Mouse (Mus musculus): Measurements from ENCODE around the gene Tbc1d10b. TPM values are rescaled to one million over a fixed set of nuclear protein-coding genes. Genes with fewer than 3 reads are reported as not detected.

Tbc1d10b gene
- polyA plus RNA-seq, 1 experiment from 2014 or later: 27.0 TPM

DNA sequence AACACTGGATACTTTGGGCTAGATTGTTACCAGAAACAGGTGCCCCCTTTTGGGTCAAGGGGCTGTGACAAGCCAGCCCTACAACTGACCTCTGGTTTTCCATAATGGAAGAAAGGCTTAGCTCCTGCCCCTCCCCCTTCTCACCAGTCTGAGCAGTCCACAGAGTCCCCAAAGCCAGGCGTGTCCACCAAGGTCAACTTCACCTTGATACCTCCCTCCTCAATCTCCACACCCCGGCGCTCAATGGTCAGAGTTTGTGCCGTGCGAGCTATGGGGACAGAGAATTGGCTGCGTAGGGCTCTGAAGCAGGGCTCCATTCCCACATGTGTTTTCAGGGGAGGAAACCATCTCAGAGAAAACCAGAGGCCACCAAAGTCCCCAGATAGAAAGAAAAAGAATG is 9.2 kb upstream of the Tbc1d10b start:
- no peak overlapping the region for H3K4me2 ChIP-seq (ENCODE audit: low read length)
- H3K4me3 ChIP-seq (ENCODE audit: low read length): no peak overlapping the region
- no peak overlapping the region for H3K27ac ChIP-seq (ENCODE audit: low read depth, low read length)
- WGBS: 90% methylated on average over 6 of the region's 6 CpGs
- no peak overlapping the region for H3K9ac ChIP-seq (ENCODE audit: low read depth, low read length)
- H3K9me3 ChIP-seq (ENCODE audit: control insufficient read depth, low read length): no peaks in the 10 kb centered on the region
- no peaks in the 10 kb centered on the region for H3K27me3 ChIP-seq (replicated peaks; ENCODE audit: control insufficient read depth, insufficient read depth, low read length)
- no peak for ATAC-seq
- no peaks in the 10 kb centered on the region; the same call in none of the 2 replicates for H3K4me1 ChIP-seq (ENCODE audit: control insufficient read depth, insufficient read depth, low read depth, low read length)
- H3K36me3 ChIP-seq (ENCODE audit: control insufficient read depth, insufficient read depth, low read length): no peaks in the 10 kb centered on the region

- H3K4me3 ChIP-seq (ENCODE audit: low read length): no peak overlapping the region
- WGBS: 73% methylated on average over 5 of the region's 5 CpGs
- no peaks in the 10 kb centered on the region for H3K36me3 ChIP-seq (ENCODE audit: control insufficient read depth, insufficient read depth, low read length)
- no peaks in the 10 kb centered on the region; the same call in none of the 2 replicates for H3K4me1 ChIP-seq (ENCODE audit: control insufficient read depth, insufficient read depth, low read depth, low read length)
- no peaks in the 10 kb centered on the region for H3K27me3 ChIP-seq (replicated peaks; ENCODE audit: control insufficient read depth, insufficient read depth, low read length)
- H3K9me3 ChIP-seq (ENCODE audit: control insufficient read depth, low read length): no peaks in the 10 kb centered on the region
- no peak overlapping the region for H3K4me2 ChIP-seq (ENCODE audit: low read length)
- H3K9ac ChIP-seq (ENCODE audit: low read depth, low read length): no peak overlapping the region
- no peak for ATAC-seq
- no peak overlapping the region for H3K27ac ChIP-seq (ENCODE audit: low read depth, low read length)
These were observed 8.0 kb upstream of the Tbc1d10b start for GRCm38 (mm10) chr7:127216307-127216706.

DNA sequence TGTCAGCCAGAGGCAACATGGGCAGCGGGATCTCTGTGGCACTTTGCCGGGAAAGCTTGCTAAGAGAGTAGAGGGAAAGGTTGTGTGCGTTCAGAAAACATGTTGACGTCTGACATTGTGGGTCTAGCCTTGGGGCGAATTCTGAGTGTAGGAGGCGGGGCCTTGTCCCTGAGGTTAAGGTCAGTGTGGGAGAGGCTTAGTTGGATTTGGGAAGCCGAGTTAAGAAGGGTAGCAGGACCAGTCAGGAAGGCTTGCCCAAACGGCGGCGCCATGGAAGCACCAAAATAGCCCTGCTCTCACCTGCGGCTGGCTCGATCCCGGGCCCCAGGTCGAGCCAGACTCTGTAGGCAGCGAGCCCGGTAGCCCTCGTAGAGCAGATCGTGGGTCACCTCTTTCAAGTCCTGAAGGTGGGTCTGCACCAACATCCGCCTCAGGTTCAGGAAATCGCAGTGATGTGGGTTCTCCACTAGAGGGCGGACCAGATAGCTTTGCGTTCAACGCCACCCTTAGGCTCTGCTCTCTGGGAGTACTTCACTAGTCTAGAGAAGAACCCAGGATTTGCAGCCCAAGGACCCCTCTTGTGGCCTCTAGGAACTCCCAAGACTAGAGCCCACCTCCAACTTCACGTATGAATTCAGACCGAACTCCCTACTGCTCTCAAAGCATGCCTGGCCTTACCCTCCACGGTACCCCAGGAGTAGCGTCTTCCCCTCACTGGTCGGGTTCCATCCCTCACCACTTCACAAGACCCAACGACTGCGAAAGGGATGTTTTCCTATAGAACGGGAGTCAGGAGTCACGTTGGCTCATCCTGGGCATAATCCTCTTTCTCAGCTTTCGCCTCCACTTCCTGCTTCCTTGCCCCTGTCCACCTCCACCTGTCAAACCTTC is 7.0 kb upstream of the Tbc1d10b start:
- Histone ChIP-seq H3K36me3 (ENCODE audit: control insufficient read depth, insufficient read depth, low read length) (no peaks in the 10 kb centered on the region), H3K9ac (ENCODE audit: low read depth, low read length) (peak overlapping the region; percentile 54), H3K9me3 (ENCODE audit: control insufficient read depth, low read length) (no peaks in the 10 kb centered on the region), H3K4me2 (ENCODE audit: low read length) (peak overlapping the region; percentile 56), H3K27ac (ENCODE audit: low read depth, low read length) (no peak overlapping the region), H3K27me3 (replicated peaks; ENCODE audit: control insufficient read depth, insufficient read depth, low read length) (no peaks in the 10 kb centered on the region), H3K4me1 (ENCODE audit: control insufficient read depth, insufficient read depth, low read depth, low read length) (no peaks in the 10 kb centered on the region; the same call in none of the 2 replicates), H3K4me3 (ENCODE audit: low read length) (peak overlapping the region; percentile 32)
- 0 out of 2 replicates have a peak, but pooled peaks have one; percentile 35 for ATAC-seq
- WGBS: 27% methylated on average over 33 of the region's 33 CpGs

- Histone ChIP-seq H3K9me3 (ENCODE audit: control insufficient read depth, low read length) (no peaks in the 10 kb centered on the region), H3K27me3 (replicated peaks; ENCODE audit: control insufficient read depth, insufficient read depth, low read length) (no peaks in the 10 kb centered on the region), H3K4me2 (ENCODE audit: low read length) (peak overlapping the region; percentile 56), H3K27ac (ENCODE audit: low read depth, low read length) (no peak overlapping the region), H3K4me3 (ENCODE audit: low read length) (no peak overlapping the region; the same call in 1 of the 2 replicates), H3K9ac (ENCODE audit: low read depth, low read length) (no peak overlapping the region), H3K4me1 (ENCODE audit: control insufficient read depth, insufficient read depth, low read depth, low read length) (peaks cover 1% of the 10 kb centered on the region), H3K36me3 (ENCODE audit: control insufficient read depth, insufficient read depth, low read length) (no peaks in the 10 kb centered on the region)
- WGBS: 30% methylated on average over 21 of the region's 21 CpGs
- ATAC-seq: no peak
These were observed 6.3 kb upstream of the Tbc1d10b start for GRCm38 (mm10) chr7:127214521-127214920.

DNA sequence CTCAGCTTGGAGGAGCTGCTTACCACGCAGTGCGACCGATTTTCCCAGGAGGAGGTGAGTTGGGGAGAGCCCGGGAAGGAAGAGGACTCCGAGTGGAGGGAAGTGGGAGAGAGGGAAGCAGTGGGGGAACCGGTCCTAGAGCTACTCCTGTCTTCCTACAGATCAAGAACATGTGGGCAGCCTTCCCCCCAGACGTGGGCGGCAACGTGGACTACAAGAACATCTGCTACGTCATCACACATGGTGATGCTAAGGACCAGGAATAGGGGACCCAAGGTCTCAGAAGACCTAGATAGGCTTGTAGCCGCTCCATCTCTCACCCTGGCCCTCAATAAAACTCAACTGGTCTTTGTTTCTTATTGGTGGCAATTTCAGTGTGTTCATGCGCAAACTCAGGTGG is 5.7 kb upstream of the Tbc1d10b start:
- Histone ChIP-seq H3K9ac (ENCODE audit: low read depth, low read length) (no peak overlapping the region), H3K9me3 (ENCODE audit: control insufficient read depth, low read length) (no peaks in the 10 kb centered on the region)
- 59% methylated on average over 12 of the region's 12 CpGs for WGBS

GRCm38 (mm10) chr7:127213485-127213884 is 5.2 kb upstream of the Tbc1d10b start:
- 35% methylated on average over 7 of the region's 7 CpGs for WGBS
- Histone ChIP-seq H3K27ac (ENCODE audit: low read depth, low read length) (no peak overlapping the region), H3K9me3 (ENCODE audit: control insufficient read depth, low read length) (no peaks in the 10 kb centered on the region), H3K4me1 (ENCODE audit: control insufficient read depth, insufficient read depth, low read depth, low read length) (peaks cover 4% of the 10 kb centered on the region), H3K4me2 (ENCODE audit: low read length) (no peak overlapping the region), H3K9ac (ENCODE audit: low read depth, low read length) (no peak overlapping the region), H3K4me3 (ENCODE audit: low read length) (no peak overlapping the region), H3K27me3 (replicated peaks; ENCODE audit: control insufficient read depth, insufficient read depth, low read length) (no peaks in the 10 kb centered on the region), H3K36me3 (ENCODE audit: control insufficient read depth, insufficient read depth, low read length) (no peaks in the 10 kb centered on the region)
- ATAC-seq: no peak

More for the DNA sequence above, 5.7 kb upstream of the Tbc1d10b start:
- H3K27ac ChIP-seq (ENCODE audit: low read depth, low read length): no peak overlapping the region
- H3K4me1 ChIP-seq (ENCODE audit: control insufficient read depth, insufficient read depth, low read depth, low read length): peaks cover 4% of the 10 kb centered on the region
- peak overlapping the region; percentile 14; the same call in 1 of the 2 replicates for H3K4me2 ChIP-seq (ENCODE audit: low read length)
- H3K27me3 ChIP-seq (replicated peaks; ENCODE audit: control insufficient read depth, insufficient read depth, low read length): no peaks in the 10 kb centered on the region
- no peak for ATAC-seq
- H3K36me3 ChIP-seq (ENCODE audit: control insufficient read depth, insufficient read depth, low read length): no peaks in the 10 kb centered on the region
- H3K4me3 ChIP-seq (ENCODE audit: low read length): no peak overlapping the region

GRCm38 (mm10) chr7:127212432-127213250 is 4.4 kb upstream of the Tbc1d10b start:
- Histone ChIP-seq H3K36me3 (ENCODE audit: control insufficient read depth, insufficient read depth, low read length) (no peaks in the 10 kb centered on the region), H3K4me3 (ENCODE audit: low read length) (no peak overlapping the region), H3K9ac (ENCODE audit: low read depth, low read length) (no peak overlapping the region), H3K9me3 (ENCODE audit: control insufficient read depth, low read length) (no peaks in the 10 kb centered on the region), H3K27ac (ENCODE audit: low read depth, low read length) (no peak overlapping the region), H3K4me2 (ENCODE audit: low read length) (no peak overlapping the region), H3K4me1 (ENCODE audit: control insufficient read depth, insufficient read depth, low read depth, low read length) (peaks cover 4% of the 10 kb centered on the region), H3K27me3 (replicated peaks; ENCODE audit: control insufficient read depth, insufficient read depth, low read length) (no peaks in the 10 kb centered on the region)
- no peak for ATAC-seq
- WGBS: 88% methylated on average over 12 of the region's 12 CpGs

DNA sequence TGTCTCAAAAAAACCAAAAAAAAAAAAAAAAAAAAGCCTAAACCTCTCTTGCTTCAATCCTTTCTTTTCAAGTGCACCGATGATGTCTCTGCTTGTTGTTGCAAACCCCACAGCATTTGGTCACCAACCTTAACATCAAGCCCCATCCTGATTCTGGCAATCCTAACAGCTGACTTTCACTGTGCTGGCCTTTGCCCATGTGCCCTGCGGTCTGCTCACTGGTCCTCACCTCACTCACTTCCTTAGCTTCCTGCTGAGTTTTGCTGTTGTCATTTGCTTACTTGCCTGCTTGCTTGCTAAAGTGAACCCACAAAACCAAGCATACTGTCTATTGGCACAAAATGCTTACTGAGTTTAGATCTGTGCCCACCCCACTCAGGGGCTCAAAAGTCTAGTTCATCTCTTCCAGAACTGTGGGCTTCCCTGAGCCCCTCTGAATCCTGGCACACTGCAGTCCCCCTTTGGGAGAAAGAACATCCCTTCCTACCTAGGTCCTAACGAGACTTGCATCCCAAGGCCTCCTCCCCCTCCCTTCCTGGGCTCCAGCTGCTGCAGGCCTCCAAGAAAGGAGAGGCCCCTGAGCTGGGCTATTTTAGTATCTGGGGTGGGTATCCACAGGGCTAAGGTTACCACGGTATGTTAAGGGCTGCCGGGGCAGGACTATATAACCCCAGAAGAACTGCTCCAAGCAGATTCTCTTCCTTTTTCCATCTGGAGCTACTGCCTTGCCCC is 2.9 kb upstream of the Tbc1d10b start:
- H3K9ac ChIP-seq (ENCODE audit: low read depth, low read length): no peak overlapping the region
- H3K27ac ChIP-seq (ENCODE audit: low read depth, low read length): no peak overlapping the region
- no peaks in the 10 kb centered on the region for H3K9me3 ChIP-seq (ENCODE audit: control insufficient read depth, low read length)
- WGBS: 68% methylated on average over 5 of the region's 5 CpGs
- H3K36me3 ChIP-seq (ENCODE audit: control insufficient read depth, insufficient read depth, low read length): no peaks in the 10 kb centered on the region
- ATAC-seq: no peak
- H3K4me2 ChIP-seq (ENCODE audit: low read length): no peak overlapping the region
- peaks cover 14% of the 10 kb centered on the region for H3K4me1 ChIP-seq (ENCODE audit: control insufficient read depth, insufficient read depth, low read depth, low read length)
- no peaks in the 10 kb centered on the region for H3K27me3 ChIP-seq (replicated peaks; ENCODE audit: control insufficient read depth, insufficient read depth, low read length)
- no peak overlapping the region for H3K4me3 ChIP-seq (ENCODE audit: low read length)
